ENCODE assay signal across 8 mouse cellular contexts in genomic region chr4:154393196-154394122, GRCm38 (mm10). TPM values are rescaled to one million over a fixed set of nuclear protein-coding genes. Genes with fewer than 3 reads are reported as not detected.
DNase-seq lines count a peak whose midpoint lies in the region; ATAC-seq lines count a peak whose summit lies in the region.

No protein-coding gene starts in this region.

- no peak overlapping the region for H3K4me3 ChIP-seq in heart, embryonic 12.5 days

- H3K9me3 ChIP-seq in heart, embryonic 12.5 days (replicated peaks) = no peaks in the 10 kb centered on the region

- no peak overlapping the region for H3K9ac ChIP-seq in heart, embryonic 12.5 days

- peak overlapping the region; percentile 40 for H3K4me2 ChIP-seq in heart, embryonic 12.5 days

- intact Hi-C loops in left cerebral cortex, postnatal 10 days (cut with DNase I) = no loop called here

- WGBS in heart, embryonic 12.5 days = 3% methylated on average over 18 of the region's 18 CpGs

- peaks cover 54% of the 10 kb centered on the region for H3K27me3 ChIP-seq in heart, embryonic 12.5 days (replicated peaks)

- ATAC-seq in heart, embryonic 12.5 days (ENCODE audit: insufficient number of reproducible peaks, low FRiP score) = peak; percentile 87

- no peaks in the 10 kb centered on the region for H3K36me3 ChIP-seq in heart, embryonic 12.5 days

- peak overlapping the region; percentile 92 for H3K27ac ChIP-seq in heart, embryonic 12.5 days (ENCODE audit: poor library complexity, severe bottlenecking)

- H3K4me1 ChIP-seq in heart, embryonic 12.5 days (replicated peaks) = peaks cover 61% of the 10 kb centered on the region

- DNase-seq in layer of hippocampus, adult 9-11 months = peak; percentile 44
- no peak for DNase-seq in layer of hippocampus, adult 8-10 months (ENCODE audit: low spot score in 2 of 2)
- peak; percentile 12 to 31 for DNase-seq in cerebellum, postnatal 36 days
- DNase-seq in left cerebral cortex, postnatal 10 days (ENCODE audit: extremely low spot score in 1 of 2, low spot score in 2 of 2) = peak; percentile 11 to 77
- peak; percentile 60 for DNase-seq in mesoderm, embryonic 11.5 days (ENCODE audit: low read depth, low spot score)
- no peak for DNase-seq in thymus, postnatal 14 days
- DNase-seq in thymus, postnatal 25 days = no peak

RNA-seq across cellular contexts. Expression of gene B230104I21Rik, which starts 57.5 kb away (rescaled TPM):
- total RNA-seq in layer of hippocampus, adult 8-10 months (2022) = under 1 TPM in 2 of 4 experiments, not detected in 2; 0.64 to 0.94 TPM
- not detected in 2 replicates for polyA plus RNA-seq in heart, embryonic 12.5 days (2016; fragmentation: Nextera tagmentation; extraction: Ambion mirVana)
- not detected for total RNA-seq in left cerebral cortex, postnatal 10 days (2021)

Comparison
In these comparisons a context has a peak if more than half of its experiments do, and no peak if none do; other contexts are left out.
1. DNase-seq: peak in layer of hippocampus, adult 9-11 months (single experiment), cerebellum, postnatal 36 days (2 of 2), left cerebral cortex, postnatal 10 days (2 of 2) and mesoderm, embryonic 11.5 days (single experiment); none in layer of hippocampus, adult 8-10 months (0 of 2), thymus, postnatal 14 days (single experiment) and thymus, postnatal 25 days (single experiment).